Mouse (Mus musculus) cerebellum, adult 2 months (tissue): ENCODE data around the gene Ggta1.

Experiments
- CTCF ChIP-seq: fragments of 200-500 bp; IDR thresholded peaks from 2 replicates; pipeline ENCODE4 v1.5.1; 2011; ENCODE audit warnings: low read depth, mild to moderate bottlenecking, control low read depth, low read length, moderate library complexity, borderline replicate concordance; ENCODE audit not compliant: insufficient read depth
- POLR2A ChIP-seq: fragments of 200-500 bp; IDR thresholded peaks from 2 replicates; pipeline ENCODE4 v1.6.1; 2011; ENCODE audit warnings: low read length, control low read depth, borderline replicate concordance; ENCODE audit not compliant: insufficient read depth

DNA sequence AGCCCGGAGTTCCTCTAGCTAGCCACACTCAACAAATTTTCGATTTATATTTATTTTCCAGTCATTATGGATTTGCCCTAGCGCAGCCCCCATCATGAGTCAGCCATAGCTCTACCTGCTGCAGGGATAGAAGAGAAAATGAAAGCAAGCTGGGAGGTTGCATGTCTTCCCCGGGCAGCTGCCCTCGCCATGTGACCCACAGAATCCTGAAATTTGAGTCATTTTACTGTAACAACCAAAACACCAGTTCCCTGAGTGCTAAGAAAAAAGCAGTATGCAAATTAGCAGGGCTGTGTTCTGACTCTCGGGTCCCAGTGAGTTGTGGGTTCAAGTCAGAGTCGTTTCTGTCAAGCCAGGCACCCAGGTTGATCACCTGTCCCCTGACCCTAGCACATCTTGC lies 15.6 kb downstream of the Ggta1 start:
- TF ChIP-seq CTCF (no peak), POLR2A (no peak)
